8 mouse cellular contexts compared by ENCODE assay signal in the genomic region with DNA sequence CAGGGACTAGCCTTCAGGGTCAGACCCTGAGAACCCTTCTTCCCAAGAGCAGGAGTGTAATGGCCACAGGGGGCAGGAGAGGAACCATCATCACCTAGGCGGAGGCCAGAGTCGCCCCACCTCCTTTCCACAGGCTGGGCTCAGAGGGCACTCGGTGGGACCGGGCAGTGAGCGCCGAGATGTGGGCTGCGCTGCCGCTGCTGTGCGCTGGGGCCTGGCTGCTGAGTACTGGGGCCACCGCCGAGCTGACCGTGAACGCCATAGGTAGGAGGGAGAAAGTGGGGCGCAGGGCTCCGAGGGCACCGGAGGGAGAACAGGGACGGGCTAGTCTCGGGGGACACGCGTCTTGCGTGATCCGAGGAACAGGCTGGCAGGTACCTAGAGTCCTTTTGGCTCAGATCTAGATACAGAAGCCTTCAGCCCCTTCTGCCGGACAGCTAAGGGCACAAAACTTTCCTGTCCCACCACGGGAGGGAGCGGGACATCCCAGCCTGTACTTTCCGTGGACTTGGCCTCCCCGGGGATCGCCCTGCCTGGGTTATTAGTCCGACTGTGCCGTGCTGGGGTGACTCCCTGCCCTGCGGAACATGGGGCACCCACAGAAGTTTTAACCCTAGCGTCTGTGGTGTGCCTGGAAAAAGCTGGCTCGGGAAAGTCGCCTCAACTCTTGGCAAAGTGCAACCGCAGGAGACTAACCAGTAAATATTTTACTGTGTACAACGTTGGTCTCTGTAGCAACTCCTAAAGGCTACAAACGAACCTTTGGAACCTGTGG. TPM values are rescaled to one million over a fixed set of nuclear protein-coding genes. Genes with fewer than 3 reads are reported as not detected.
DNase-seq lines count a peak whose midpoint lies in the region; ATAC-seq and TF ChIP-seq lines count a peak whose summit lies in the region.

No protein-coding gene starts in this region.

- H3K27me3 ChIP-seq in C2C12 (ENCODE audit: control insufficient read depth, insufficient read depth, insufficient read length), result no peaks in the 10 kb centered on the region
- H3K27me3 ChIP-seq in forebrain, postnatal 0 days (ENCODE audit: insufficient read depth, low read length), result 0 out of 2 replicates have a peak, but pooled peaks cover 6% of the 10 kb centered on the region
- H3K27me3 ChIP-seq in hindbrain, embryonic 12.5 days, result peaks cover 8% of the 10 kb centered on the region
- H3K27me3 ChIP-seq in limb, embryonic 11.5 days (ENCODE audit: control insufficient read depth, insufficient read depth, low read length), result no peaks in the 10 kb centered on the region
- peaks cover 25% of the 10 kb centered on the region for H3K27me3 ChIP-seq in midbrain, embryonic 10.5 days (ENCODE audit: low read depth, poor library complexity, severe bottlenecking)

- no peaks in the 10 kb centered on the region for H3K79me3 ChIP-seq in C2C12 (ENCODE audit: low read depth)

- no peaks in the 10 kb centered on the region for H3K79me2 ChIP-seq in C2C12 (ENCODE audit: control insufficient read depth, insufficient read depth)

- no peak for TF ChIP-seq CTCF in C2C12 (IDR thresholded peaks at IDR 0.05; ENCODE audit: control insufficient read depth, insufficient read depth, insufficient read length)
- TF ChIP-seq CTCF in forebrain, postnatal 0 days (IDR thresholded peaks at IDR 0.05; ENCODE audit: low read depth), result peak; percentile 46

- peak overlapping the region; percentile 52 for H3K4me2 ChIP-seq in forebrain, postnatal 0 days (ENCODE audit: low read depth)
- H3K4me2 ChIP-seq in hindbrain, embryonic 12.5 days (replicated peaks), result peak overlapping the region; percentile 76
- H3K4me2 ChIP-seq in limb, embryonic 11.5 days (ENCODE audit: low read depth, severe bottlenecking), result peak overlapping the region; percentile 91

- no peaks in the 10 kb centered on the region for H3K36me3 ChIP-seq in C2C12 (ENCODE audit: control insufficient read depth, insufficient read depth)
- no peaks in the 10 kb centered on the region for H3K36me3 ChIP-seq in forebrain, postnatal 0 days (ENCODE audit: insufficient read depth)
- no peaks in the 10 kb centered on the region for H3K36me3 ChIP-seq in hindbrain, embryonic 12.5 days
- H3K36me3 ChIP-seq in limb, embryonic 11.5 days (ENCODE audit: control insufficient read depth, insufficient read depth, low read length), result no peaks in the 10 kb centered on the region
- H3K36me3 ChIP-seq in midbrain, embryonic 10.5 days, result no peaks in the 10 kb centered on the region

- peak overlapping the region; percentile 45 for H3ac ChIP-seq in C2C12 (ENCODE audit: control insufficient read depth, insufficient read length, low read depth)

- peak overlapping the region; percentile 25; the same call in 1 of the 2 replicates for H3K9ac ChIP-seq in forebrain, postnatal 0 days
- H3K9ac ChIP-seq in hindbrain, embryonic 12.5 days, result peak overlapping the region; percentile 56
- peak overlapping the region; percentile 59 for H3K9ac ChIP-seq in limb, embryonic 11.5 days (ENCODE audit: low read length)

- H3K27ac ChIP-seq in forebrain, postnatal 0 days (ENCODE audit: low read depth, low read length), result no peak overlapping the region
- no peak overlapping the region for H3K27ac ChIP-seq in hindbrain, embryonic 12.5 days
- H3K27ac ChIP-seq in limb, embryonic 11.5 days (replicated peaks; ENCODE audit: low read depth, low read length), result no peak overlapping the region
- peak overlapping the region; percentile 71 for H3K27ac ChIP-seq in midbrain, embryonic 10.5 days (replicated peaks)

- no peak overlapping the region for H3K4me3 ChIP-seq in C2C12 (ENCODE audit: insufficient read depth, poor library complexity, severe bottlenecking)
- peak overlapping the region; percentile 26 for H3K4me3 ChIP-seq in forebrain, postnatal 0 days (ENCODE audit: low read depth, low read length)
- H3K4me3 ChIP-seq in hindbrain, embryonic 12.5 days, result peak overlapping the region; percentile 34
- peak overlapping the region; percentile 46 for H3K4me3 ChIP-seq in limb, embryonic 11.5 days (ENCODE audit: low read depth, low read length)
- peak overlapping the region; percentile 68 for H3K4me3 ChIP-seq in midbrain, embryonic 10.5 days

- no peaks in the 10 kb centered on the region for H3K9me3 ChIP-seq in forebrain, postnatal 0 days (ENCODE audit: low read length)
- no peaks in the 10 kb centered on the region for H3K9me3 ChIP-seq in hindbrain, embryonic 12.5 days (replicated peaks)
- H3K9me3 ChIP-seq in limb, embryonic 11.5 days (ENCODE audit: control insufficient read depth, low read length), result no peaks in the 10 kb centered on the region
- no peaks in the 10 kb centered on the region for H3K9me3 ChIP-seq in midbrain, embryonic 10.5 days (replicated peaks)

- no peaks in the 10 kb centered on the region for H3K4me1 ChIP-seq in forebrain, postnatal 0 days (ENCODE audit: insufficient read depth)
- peaks cover 7% of the 10 kb centered on the region for H3K4me1 ChIP-seq in hindbrain, embryonic 12.5 days
- 0 out of 2 replicates have a peak, but pooled peaks cover 4% of the 10 kb centered on the region for H3K4me1 ChIP-seq in limb, embryonic 11.5 days (ENCODE audit: control insufficient read depth, insufficient read depth, low read length)
- peaks cover 13% of the 10 kb centered on the region for H3K4me1 ChIP-seq in midbrain, embryonic 10.5 days

- 5% methylated on average over 37 of the region's 37 CpGs for WGBS in forebrain, postnatal 0 days
- 1% methylated on average over 37 of the region's 37 CpGs for WGBS in hindbrain, embryonic 12.5 days
- under 1% methylated on average over 36 of the region's 37 CpGs for WGBS in limb, embryonic 11.5 days
- 1% methylated on average over 37 of the region's 37 CpGs for WGBS in midbrain, embryonic 10.5 days

- peak; percentile 90 for DNase-seq in adrenal gland, postnatal 14 days
- no peak for DNase-seq in forebrain, postnatal 0 days
- peak; percentile 76 for DNase-seq in limb, embryonic 11.5 days (ENCODE audit: low spot score)
- DNase-seq in midbrain, embryonic 10.5 days (ENCODE audit: low spot score), result peak; percentile 71
- peak; percentile 56 for DNase-seq in skeletal muscle tissue, adult 2 months (ENCODE audit: low read depth, low spot score)

- peak; percentile 81 for ATAC-seq in forebrain, postnatal 0 days
- ATAC-seq in hindbrain, embryonic 12.5 days (ENCODE audit: low FRiP score), result peak; percentile 75
- peak; percentile 84 for ATAC-seq in limb, embryonic 11.5 days (ENCODE audit: insufficient number of reproducible peaks, low FRiP score, low TSS enrichment, low read depth)
- no peak for ATAC-seq in activated CD4-positive, CD25-positive, alpha-beta regulatory T cell, adult 4 months

TF ChIP-seq in C2C12, 6 proteins besides CTCF, POLR2A, EP300 and RAD21:
- TF ChIP-seq MAX (IDR thresholded peaks at IDR 0.05) (no peak), CEBPB (IDR thresholded peaks at IDR 0.05; ENCODE audit: low read depth) (no peak), USF1 (IDR thresholded peaks at IDR 0.05; ENCODE audit: low read depth) (no peak)

RNA-seq across cellular contexts. Expression of a gene that starts 0.6 kb away (rescaled TPM):
- 4.0 TPM for polyA plus RNA-seq in C2C12 (2012; fragmentation: generic; extraction: Trizol)
- total RNA-seq in adrenal gland, postnatal 14 days (2021), result 103 and 106 TPM in 2 replicates
- 19.6 and 29.9 TPM in 2 replicates for total RNA-seq in forebrain, postnatal 0 days (2014; rRNA removed)
- 35.8 and 47.8 TPM in 2 replicates for polyA plus RNA-seq in forebrain, postnatal 0 days (2015; fragmentation: Nextera tagmentation; extraction: Ambion mirVana)
- polyA plus RNA-seq in hindbrain, embryonic 12.5 days (2016; fragmentation: Nextera tagmentation; extraction: Ambion mirVana), result 12.6 and 13.7 TPM in 2 replicates
- polyA plus RNA-seq in limb, embryonic 11.5 days (2014; fragmentation: Nextera tagmentation; extraction: Ambion mirVana), result 8.2 and 12.2 TPM in 2 replicates
- polyA plus RNA-seq in midbrain, embryonic 10.5 days (2016; fragmentation: Nextera tagmentation; extraction: Ambion mirVana), result 7.0 and 8.0 TPM in 2 replicates
- 1 to 10 TPM; 2.0 to 6.7 TPM for polyA plus RNA-seq in activated CD4-positive, CD25-positive, alpha-beta regulatory T cell, adult 4 months (2017; shearing (Covaris generic))
